ENCODE assay signal across 13 mouse cellular contexts in genomic region chr2:166744433-166744832, GRCm38 (mm10). TPM values are rescaled to one million over a fixed set of nuclear protein-coding genes. Genes with fewer than 3 reads are reported as not detected.
DNase-seq lines count a peak whose midpoint lies in the region; ATAC-seq and TF ChIP-seq lines count a peak whose summit lies in the region.
"Had no signal": no experiment of that assay in that cellular context is flagged by ENCODE, and none has a peak within 500 bp of the region (broad histone marks: within the 10 kb centered on the region; RNA-seq: fewer than 3 reads in every experiment).

No protein-coding gene starts in this region.

- no peak for TF ChIP-seq CTCF in gastrocnemius, adult 2 months (IDR thresholded peaks at IDR 0.05)
- TF ChIP-seq CTCF in stomach, postnatal 0 days (IDR thresholded peaks at IDR 0.05; ENCODE audit: low read depth), result no peak

- no peak overlapping the region for H3K4me2 ChIP-seq in liver, embryonic 12.5 days
- no peak overlapping the region for H3K4me2 ChIP-seq in stomach, postnatal 0 days (replicated peaks; ENCODE audit: low read depth)

- H3K9me3 ChIP-seq in liver, embryonic 12.5 days (replicated peaks), result no peaks in the 10 kb centered on the region
- H3K9me3 ChIP-seq in stomach, postnatal 0 days (ENCODE audit: control insufficient read depth, low read length), result no peaks in the 10 kb centered on the region

- ATAC-seq in liver, embryonic 12.5 days, result no peak
- 0 out of 2 replicates have a peak, but pooled peaks have one; percentile 28 for ATAC-seq in monocyte, adult 5-6 weeks (replicated peaks; ENCODE audit: insufficient number of reproducible peaks, low FRiP score, low TSS enrichment, poor library complexity, severe bottlenecking)
- ATAC-seq in stomach, postnatal 0 days (ENCODE audit: low FRiP score, low TSS enrichment), result no peak
- ATAC-seq: forebrain, embryonic 14.5 days; midbrain, embryonic 16.5 days had no signal

- H3K27ac ChIP-seq in gastrocnemius, adult 2 months, result no peak overlapping the region
- H3K27ac ChIP-seq in liver, embryonic 12.5 days, result 0 out of 2 replicates have a peak overlapping the region, but pooled peaks have one; percentile 2
- H3K27ac ChIP-seq in stomach, postnatal 0 days (replicated peaks), result no peak overlapping the region

- intact Hi-C loops in gastrocnemius, adult 2 months (cut with DNase I), result no loop called here

- no peaks in the 10 kb centered on the region for H3K36me3 ChIP-seq in liver, embryonic 12.5 days
- H3K36me3 ChIP-seq in stomach, postnatal 0 days (ENCODE audit: control insufficient read depth, insufficient read depth, low read length), result no peaks in the 10 kb centered on the region

- TF ChIP-seq EP300 in stomach, postnatal 0 days (optimal IDR thresholded peaks at IDR 0.05), result no peak

- H3K27me3 ChIP-seq in liver, embryonic 12.5 days (replicated peaks), result peaks cover 5% of the 10 kb centered on the region; the same call in 1 of the 2 replicates
- no peaks in the 10 kb centered on the region for H3K27me3 ChIP-seq in stomach, postnatal 0 days (ENCODE audit: control insufficient read depth, insufficient read depth, low read length)

- WGBS in liver, embryonic 12.5 days (ENCODE audit: insufficient replicate concordance), result 43% methylated on average over 7 of the region's 7 CpGs
- 73% methylated on average over 7 of the region's 7 CpGs for WGBS in stomach, postnatal 0 days

- H3K9ac ChIP-seq in liver, embryonic 12.5 days, result no peak overlapping the region; the same call in 1 of the 2 replicates
- no peak overlapping the region for H3K9ac ChIP-seq in stomach, postnatal 0 days (ENCODE audit: low read length)

- DNase-seq in gastrocnemius, adult 2 months, result peak; percentile 63
- no peak for DNase-seq in gastrocnemius, postnatal 4 days (ENCODE audit: low spot score in 2 of 2)
- DNase-seq in liver, result no peak
- peak; percentile 30 to 60 for DNase-seq in cerebellum, postnatal 25 days
- no peak for DNase-seq in embryo, embryonic 10.5 days (ENCODE audit: low spot score)
- DNase-seq in stomach, postnatal 0 days (ENCODE audit: low spot score), result no peak
- DNase-seq: gastrocnemius, postnatal 10 days; layer of hippocampus, postnatal 36 days; right cerebral cortex, postnatal 4 days had no signal

- H3K4me3 ChIP-seq in gastrocnemius, adult 2 months, result no peak overlapping the region
- H3K4me3 ChIP-seq in liver, embryonic 12.5 days, result no peak overlapping the region
- no peak overlapping the region for H3K4me3 ChIP-seq in stomach, postnatal 0 days (ENCODE audit: low read depth, low read length)

- peaks cover 19% of the 10 kb centered on the region for H3K4me1 ChIP-seq in liver, embryonic 12.5 days
- H3K4me1 ChIP-seq in stomach, postnatal 0 days (replicated peaks; ENCODE audit: control insufficient read depth, insufficient read depth), result no peaks in the 10 kb centered on the region

RNA-seq across cellular contexts. Expression of gene Prex1, which starts 30.8 kb away (rescaled TPM):
- total RNA-seq in gastrocnemius, adult 2 months (2021), result 1 to 10 TPM; 3.0 to 5.2 TPM
- total RNA-seq in gastrocnemius, postnatal 4 days (2021), result 10 to 100 TPM; 18.2 to 19.4 TPM
- polyA plus RNA-seq in liver, embryonic 12.5 days (2016; fragmentation: Nextera tagmentation; extraction: Ambion mirVana), result 16.4 and 17.5 TPM in 2 replicates
- total RNA-seq in monocyte, adult 5-6 weeks (2017), result 118 to 236 TPM (median 124 TPM) in 3 replicates
- 12.0 and 12.8 TPM in 2 replicates for polyA plus RNA-seq in stomach, postnatal 0 days (2015; fragmentation: Nextera tagmentation; extraction: Ambion mirVana)

RNA-seq across cellular contexts. Expression of gene Trp53rkb, which starts 47.9 kb away (rescaled TPM):
- 1 to 10 TPM; 2.2 to 3.1 TPM for total RNA-seq in gastrocnemius, adult 2 months (2021)
- 1 to 10 TPM; 4.3 to 4.8 TPM for total RNA-seq in gastrocnemius, postnatal 4 days (2021)
- 5.0 and 6.3 TPM in 2 replicates for polyA plus RNA-seq in liver, embryonic 12.5 days (2016; fragmentation: Nextera tagmentation; extraction: Ambion mirVana)
- total RNA-seq in monocyte, adult 5-6 weeks (2017), result 1.6 to 13.4 TPM (median 3.3 TPM) in 3 replicates
- polyA plus RNA-seq in stomach, postnatal 0 days (2015; fragmentation: Nextera tagmentation; extraction: Ambion mirVana), result 3.8 and 4.8 TPM in 2 replicates

Comparison
In these comparisons a context has a peak if more than half of its experiments do, and no peak if none do; other contexts are left out.
1. DNase-seq: peak in gastrocnemius, adult 2 months (single experiment) and cerebellum, postnatal 25 days (2 of 2); none in gastrocnemius, postnatal 4 days (0 of 2), liver (single experiment), embryo, embryonic 10.5 days (single experiment) and stomach, postnatal 0 days (single experiment).